Mouse (Mus musculus): ENCODE data around the gene Wasf2. TPM values are rescaled to one million over a fixed set of nuclear protein-coding genes. Genes with fewer than 3 reads are reported as not detected.

The Wasf2 gene
- polyA plus RNA-seq (2014; fragmentation: Nextera tagmentation; extraction: Ambion mirVana), result 54.7 and 63.6 TPM in 2 replicates

DNA sequence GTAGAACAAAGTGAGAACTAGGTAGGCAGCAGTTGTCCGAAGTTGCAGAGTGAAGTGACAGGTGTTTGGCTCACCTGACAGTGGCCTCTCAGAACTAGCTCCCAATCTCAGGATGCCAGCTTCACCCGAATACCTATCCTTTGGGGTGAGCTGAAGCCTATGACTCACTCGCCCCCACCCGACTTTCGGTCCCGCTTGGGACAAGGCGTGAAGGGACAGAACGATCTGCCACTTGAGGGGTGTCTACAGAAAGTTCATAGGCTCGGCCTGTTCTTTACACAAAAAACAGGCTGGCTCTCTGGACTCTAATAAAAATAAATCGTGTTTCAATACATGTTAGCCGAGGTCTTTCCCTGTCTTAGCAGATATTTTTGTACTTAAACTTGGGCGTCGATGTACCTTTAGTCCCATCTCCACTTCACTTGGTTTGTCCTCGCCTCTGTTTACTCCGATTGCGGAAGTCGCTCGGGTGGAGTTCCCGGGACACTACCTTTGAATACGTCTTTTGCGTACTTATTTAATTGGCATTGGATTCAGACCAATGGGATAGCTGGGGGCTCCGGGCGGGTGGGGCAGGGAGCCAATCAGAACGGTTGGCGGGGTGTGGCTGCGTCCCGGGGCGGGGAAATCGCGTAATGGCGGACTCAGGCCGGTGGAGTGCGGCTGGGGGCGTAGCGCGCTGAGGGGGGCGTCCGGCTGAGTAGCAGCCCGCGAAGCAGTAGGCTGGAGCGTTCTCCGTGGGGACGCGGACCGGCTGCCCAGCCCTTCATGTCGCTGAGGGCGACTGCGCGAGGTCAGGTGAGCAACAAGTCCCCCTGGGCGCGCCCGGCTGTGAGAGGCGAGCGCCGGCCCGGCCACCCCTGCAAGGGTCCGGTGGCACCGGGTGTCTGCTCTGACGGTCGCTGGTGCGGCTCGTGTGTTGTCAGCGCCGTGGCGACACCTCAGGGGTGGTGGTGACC is at the start of gene Wasf2:
Gene Wasf2, plus strand, starts transcription at position 575 of the 959 bp plus-strand sequence.
- Histone ChIP-seq H3K9ac (ENCODE audit: low read length) (peak within 1 kb of the TSS; percentile 84), H3K27ac (replicated peaks; ENCODE audit: low read depth, low read length) (peak within 1 kb of the TSS; percentile 76), H3K4me2 (ENCODE audit: low read depth, severe bottlenecking) (peak within 1 kb of the TSS; percentile 77), H3K9me3 (ENCODE audit: control insufficient read depth, low read length) (peaks cover 3% of the 10 kb centered on the region; the same call in 1 of the 2 replicates), H3K36me3 (ENCODE audit: control insufficient read depth, insufficient read depth, low read length) (no peaks in the 10 kb centered on the region), H3K4me1 (ENCODE audit: control insufficient read depth, insufficient read depth, low read length) (0 out of 2 replicates have a peak, but pooled peaks cover 4% of the 10 kb centered on the region), H3K4me3 (ENCODE audit: low read depth, low read length) (peak within 1 kb of the TSS; percentile 97), H3K27me3 (ENCODE audit: control insufficient read depth, insufficient read depth, low read length) (no peaks in the 10 kb centered on the region)
- peak; percentile 91 for ATAC-seq (ENCODE audit: insufficient number of reproducible peaks, low FRiP score, low TSS enrichment, low read depth)
- under 1% methylated on average over 65 of the region's 65 CpGs for WGBS
- peak; percentile 95 for DNase-seq (ENCODE audit: low spot score)

DNA sequence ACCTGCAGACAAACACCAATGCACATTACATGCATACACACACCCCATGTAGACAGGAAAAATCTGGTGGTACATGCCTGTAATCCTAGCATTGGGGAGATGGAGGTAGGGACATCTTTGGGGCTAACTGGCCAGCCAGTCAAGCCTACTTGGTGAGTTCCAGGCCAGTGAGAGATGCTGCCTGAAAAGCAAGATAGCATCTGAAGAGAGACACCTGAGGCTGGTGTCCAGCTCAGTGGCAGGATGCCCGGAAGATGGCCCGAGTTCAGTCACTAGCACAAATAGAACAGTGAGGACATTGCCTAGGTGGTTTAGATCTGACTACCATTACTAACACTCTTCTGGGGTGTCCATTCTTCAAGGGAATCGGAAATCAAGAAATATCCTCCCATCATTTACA is 49.4 kb upstream of the Wasf2 start:
- no peak overlapping the region for H3K27ac ChIP-seq (replicated peaks; ENCODE audit: low read depth, low read length)
- no peak overlapping the region for H3K4me3 ChIP-seq (ENCODE audit: low read depth, low read length)
- DNase-seq (ENCODE audit: low spot score), result no peak
- no peak overlapping the region for H3K4me2 ChIP-seq (ENCODE audit: low read depth, severe bottlenecking)
- H3K27me3 ChIP-seq (ENCODE audit: control insufficient read depth, insufficient read depth, low read length), result 0 out of 2 replicates have a peak, but pooled peaks cover 2% of the 10 kb centered on the region
- H3K9ac ChIP-seq (ENCODE audit: low read length), result no peak overlapping the region
- no peak for ATAC-seq (ENCODE audit: insufficient number of reproducible peaks, low FRiP score, low TSS enrichment, low read depth)
- peaks cover 24% of the 10 kb centered on the region for H3K4me1 ChIP-seq (ENCODE audit: control insufficient read depth, insufficient read depth, low read length)
- WGBS, result 93% methylated on average over 3 of the region's 3 CpGs
- H3K36me3 ChIP-seq (ENCODE audit: control insufficient read depth, insufficient read depth, low read length), result peaks cover 3% of the 10 kb centered on the region
- no peaks in the 10 kb centered on the region for H3K9me3 ChIP-seq (ENCODE audit: control insufficient read depth, low read length)

DNA sequence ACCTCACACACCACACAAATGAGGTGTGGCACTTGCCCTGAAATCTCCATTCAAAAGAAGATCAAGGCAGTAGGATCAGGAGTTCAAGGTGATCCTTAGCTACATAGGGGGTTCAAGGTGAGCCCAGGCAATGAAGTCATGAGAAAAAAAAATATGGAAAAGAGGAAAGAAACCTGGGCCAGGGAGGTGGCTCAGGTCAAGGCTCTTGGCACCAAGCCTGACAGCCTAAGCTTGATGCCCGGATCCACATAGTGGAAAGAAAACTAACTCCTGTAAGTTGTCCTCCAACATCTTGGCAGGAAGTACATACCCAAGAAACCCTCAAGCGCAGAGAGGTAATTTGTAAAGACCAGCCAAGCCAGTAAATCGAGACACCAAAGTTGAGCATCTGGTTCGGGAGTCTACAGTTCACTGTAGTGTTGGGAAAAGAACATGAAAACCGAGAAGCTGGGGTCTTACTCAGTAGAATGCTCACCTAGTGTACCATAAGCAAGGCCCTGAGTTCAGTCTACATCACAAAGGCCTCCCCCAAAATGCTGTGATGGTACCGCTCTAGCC is 48.0 kb upstream of the Wasf2 start:
- H3K4me1 ChIP-seq (ENCODE audit: control insufficient read depth, insufficient read depth, low read length), result peaks cover 26% of the 10 kb centered on the region
- H3K36me3 ChIP-seq (ENCODE audit: control insufficient read depth, insufficient read depth, low read length), result peaks cover 3% of the 10 kb centered on the region
- no peak overlapping the region for H3K4me3 ChIP-seq (ENCODE audit: low read depth, low read length)
- ATAC-seq (ENCODE audit: insufficient number of reproducible peaks, low FRiP score, low TSS enrichment, low read depth) (no peak), DNase-seq (ENCODE audit: low spot score) (no peak)
- H3K9ac ChIP-seq (ENCODE audit: low read length), result no peak overlapping the region
- 0 out of 2 replicates have a peak, but pooled peaks cover 2% of the 10 kb centered on the region for H3K27me3 ChIP-seq (ENCODE audit: control insufficient read depth, insufficient read depth, low read length)
- no peak overlapping the region for H3K4me2 ChIP-seq (ENCODE audit: low read depth, severe bottlenecking)
- no peaks in the 10 kb centered on the region for H3K9me3 ChIP-seq (ENCODE audit: control insufficient read depth, low read length)
- WGBS, result 85% methylated on average over 6 of the region's 6 CpGs
- no peak overlapping the region for H3K27ac ChIP-seq (replicated peaks; ENCODE audit: low read depth, low read length)

DNA sequence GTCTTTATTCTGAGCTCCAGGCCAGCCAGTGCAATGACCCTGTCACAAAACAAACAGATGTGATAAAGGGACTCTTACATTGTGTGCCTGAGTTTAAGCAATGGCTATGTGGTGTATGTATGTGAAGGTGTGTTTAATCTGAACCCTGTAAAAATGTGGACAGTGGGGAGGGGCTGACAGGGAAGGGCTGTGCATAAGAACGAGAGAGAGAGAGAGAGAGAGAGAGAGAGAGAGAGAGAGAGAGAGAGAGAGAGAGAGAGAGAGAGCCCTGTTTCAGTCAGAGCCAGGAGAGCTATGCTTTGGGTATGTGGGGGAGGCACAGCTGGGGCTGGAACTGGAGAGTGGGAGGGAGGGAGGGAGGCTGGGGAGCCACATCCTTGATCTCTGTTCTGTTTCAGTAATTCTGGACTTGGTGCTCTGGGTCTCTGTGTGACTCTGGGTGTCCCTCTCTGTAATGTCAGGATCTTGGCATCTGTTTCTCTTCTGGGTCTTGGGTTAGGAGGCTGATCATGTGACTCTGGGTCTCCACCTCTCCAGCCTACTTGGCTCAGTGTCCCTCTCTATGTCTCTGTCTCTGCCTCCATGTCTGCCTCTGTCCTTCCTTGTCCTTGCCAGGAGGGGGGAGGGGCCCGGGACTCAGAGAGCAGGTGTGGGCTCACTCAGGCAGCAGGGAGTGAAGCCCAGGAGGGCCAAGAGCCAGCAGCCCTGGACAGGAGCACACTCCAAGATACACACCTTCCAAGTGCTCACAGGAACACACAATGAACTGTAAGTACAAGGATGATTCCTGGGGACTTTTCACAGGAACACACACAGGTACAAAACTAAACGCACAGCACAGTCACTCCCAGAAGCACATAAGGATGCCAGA is 46.1 kb upstream of the Wasf2 start:
- no peak for ATAC-seq (ENCODE audit: insufficient number of reproducible peaks, low FRiP score, low TSS enrichment, low read depth)
- 18% methylated on average over 3 of the region's 3 CpGs for WGBS
- Histone ChIP-seq H3K4me2 (ENCODE audit: low read depth, severe bottlenecking) (peak overlapping the region; percentile 98), H3K36me3 (ENCODE audit: control insufficient read depth, insufficient read depth, low read length) (no peaks in the 10 kb centered on the region), H3K27me3 (ENCODE audit: control insufficient read depth, insufficient read depth, low read length) (0 out of 2 replicates have a peak, but pooled peaks cover 2% of the 10 kb centered on the region), H3K9me3 (ENCODE audit: control insufficient read depth, low read length) (no peaks in the 10 kb centered on the region), H3K27ac (replicated peaks; ENCODE audit: low read depth, low read length) (peak overlapping the region; percentile 47; the same call in 1 of the 2 replicates), H3K9ac (ENCODE audit: low read length) (0 out of 2 replicates have a peak overlapping the region, but pooled peaks have one; percentile 12), H3K4me1 (ENCODE audit: control insufficient read depth, insufficient read depth, low read length) (peaks cover 33% of the 10 kb centered on the region), H3K4me3 (ENCODE audit: low read depth, low read length) (peak overlapping the region; percentile 30)
- DNase-seq (ENCODE audit: low spot score), result peak; percentile 45

DNA sequence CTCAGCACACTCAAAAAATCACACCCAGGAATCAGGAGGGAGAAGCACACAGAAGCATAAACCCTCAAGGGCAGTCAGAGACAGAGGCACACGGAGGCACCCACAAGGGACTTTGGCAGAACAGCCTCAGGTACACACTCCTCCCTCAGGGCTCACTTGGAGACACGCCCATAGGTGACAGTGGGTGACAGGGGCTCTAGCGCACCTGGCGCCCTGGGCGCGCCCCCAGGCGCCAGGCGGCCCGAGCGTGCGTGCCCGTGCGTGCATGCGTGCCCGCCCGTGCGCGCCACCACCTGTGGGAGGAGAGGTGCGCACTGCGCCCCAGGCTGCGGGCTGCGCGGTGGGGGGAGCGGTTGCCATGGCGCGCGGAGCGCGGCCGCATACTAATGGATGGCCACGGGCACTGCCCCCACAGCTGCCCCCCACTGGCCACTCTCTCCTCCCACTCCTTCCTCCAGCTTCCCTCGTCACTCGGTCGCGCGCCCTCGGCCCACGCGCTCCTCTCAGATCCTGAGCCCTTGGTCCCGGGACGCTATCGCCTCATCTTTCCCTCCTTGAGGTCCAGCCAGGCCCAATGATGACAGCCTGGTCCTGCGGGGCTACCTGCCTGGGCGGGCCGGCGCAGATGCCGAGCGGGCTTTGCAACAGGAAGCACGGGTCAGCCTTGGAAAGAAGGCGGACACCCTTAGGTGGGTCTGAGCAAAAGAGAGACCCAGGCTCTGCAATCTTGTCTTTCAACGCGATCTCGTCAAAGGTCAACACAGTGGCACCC is 45.1 kb upstream of the Wasf2 start:
- DNase-seq (ENCODE audit: low spot score), result peak; percentile 68
- H3K27ac ChIP-seq (replicated peaks; ENCODE audit: low read depth, low read length), result peak overlapping the region; percentile 3
- no peaks in the 10 kb centered on the region for H3K9me3 ChIP-seq (ENCODE audit: control insufficient read depth, low read length)
- no peaks in the 10 kb centered on the region for H3K36me3 ChIP-seq (ENCODE audit: control insufficient read depth, insufficient read depth, low read length)
- 1% methylated on average over 43 of the region's 53 CpGs for WGBS
- peak overlapping the region; percentile 18; the same call in 1 of the 2 replicates for H3K9ac ChIP-seq (ENCODE audit: low read length)
- no peak for ATAC-seq (ENCODE audit: insufficient number of reproducible peaks, low FRiP score, low TSS enrichment, low read depth)
- H3K27me3 ChIP-seq (ENCODE audit: control insufficient read depth, insufficient read depth, low read length), result 0 out of 2 replicates have a peak, but pooled peaks cover 2% of the 10 kb centered on the region
- H3K4me2 ChIP-seq (ENCODE audit: low read depth, severe bottlenecking), result peak overlapping the region; percentile 98
- H3K4me3 ChIP-seq (ENCODE audit: low read depth, low read length), result peak overlapping the region; percentile 30
- peaks cover 42% of the 10 kb centered on the region for H3K4me1 ChIP-seq (ENCODE audit: control insufficient read depth, insufficient read depth, low read length)

DNA sequence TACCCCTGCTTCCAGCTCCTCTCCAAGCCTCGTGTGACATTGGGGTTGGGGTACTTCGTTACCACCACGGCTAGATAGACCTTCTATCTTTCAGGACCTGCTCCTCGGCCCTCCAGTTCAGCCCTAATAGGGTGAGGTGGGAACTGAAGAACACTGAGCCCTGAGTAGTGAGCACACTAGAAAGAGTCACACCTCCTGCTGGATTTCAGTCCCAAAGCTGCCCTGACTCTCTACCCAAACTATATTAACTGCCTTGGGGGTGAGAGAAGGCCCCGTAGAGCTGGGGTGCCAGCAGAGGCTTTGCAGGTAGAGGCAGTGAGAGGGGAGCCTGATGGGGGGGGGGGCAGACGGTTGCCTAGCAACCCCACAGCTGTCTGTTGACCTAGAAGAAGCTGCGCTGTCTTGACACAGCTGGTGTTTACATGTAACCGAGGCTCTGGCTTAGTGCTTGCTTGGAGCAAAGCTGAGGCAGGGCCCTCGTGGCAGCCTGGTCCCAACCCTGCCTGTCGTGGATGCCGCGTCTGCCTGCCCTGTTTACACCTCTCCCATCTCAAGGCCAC is 44.4 kb upstream of the Wasf2 start:
- H3K9me3 ChIP-seq (ENCODE audit: control insufficient read depth, low read length), result no peaks in the 10 kb centered on the region
- H3K9ac ChIP-seq (ENCODE audit: low read length), result no peak overlapping the region
- 0 out of 2 replicates have a peak, but pooled peaks cover 2% of the 10 kb centered on the region for H3K27me3 ChIP-seq (ENCODE audit: control insufficient read depth, insufficient read depth, low read length)
- peak overlapping the region; percentile 98 for H3K4me2 ChIP-seq (ENCODE audit: low read depth, severe bottlenecking)
- DNase-seq (ENCODE audit: low spot score), result no peak
- H3K4me3 ChIP-seq (ENCODE audit: low read depth, low read length), result peak overlapping the region; percentile 30; the same call in 1 of the 2 replicates
- no peaks in the 10 kb centered on the region for H3K36me3 ChIP-seq (ENCODE audit: control insufficient read depth, insufficient read depth, low read length)
- ATAC-seq (ENCODE audit: insufficient number of reproducible peaks, low FRiP score, low TSS enrichment, low read depth), result no peak
- 10% methylated on average over 12 of the region's 12 CpGs for WGBS
- no peak overlapping the region; the same call in 1 of the 2 replicates for H3K27ac ChIP-seq (replicated peaks; ENCODE audit: low read depth, low read length)
- peaks cover 49% of the 10 kb centered on the region for H3K4me1 ChIP-seq (ENCODE audit: control insufficient read depth, insufficient read depth, low read length)

DNA sequence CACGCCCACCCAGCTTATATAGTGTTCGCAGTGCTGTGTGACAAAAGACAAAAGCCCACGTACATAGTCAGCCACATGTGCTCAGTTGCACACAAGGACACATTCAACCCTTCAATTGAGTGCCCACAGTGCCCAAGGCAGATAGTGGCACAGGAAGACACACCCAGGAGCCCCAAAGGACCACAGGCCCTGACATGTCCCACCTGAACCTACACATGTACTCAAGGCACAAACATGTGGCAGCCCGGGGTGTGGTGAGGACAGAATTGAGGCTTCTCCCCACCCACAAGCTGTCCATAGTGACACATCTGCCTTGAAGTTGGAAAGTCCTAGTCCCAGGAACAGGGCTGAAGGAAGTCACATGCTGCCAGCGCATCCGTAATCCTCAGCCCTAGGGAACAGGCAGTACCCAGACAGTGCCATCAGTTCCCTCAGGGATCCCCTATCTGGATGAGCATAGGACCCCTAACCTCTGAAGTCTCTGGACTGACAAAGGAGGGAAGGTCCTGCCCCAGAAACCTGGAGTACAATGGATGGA is 43.1 kb upstream of the Wasf2 start:
- Histone ChIP-seq H3K27me3 (ENCODE audit: control insufficient read depth, insufficient read depth, low read length) (0 out of 2 replicates have a peak, but pooled peaks cover 2% of the 10 kb centered on the region), H3K4me3 (ENCODE audit: low read depth, low read length) (no peak overlapping the region)

More for the DNA sequence above, 43.1 kb upstream of the Wasf2 start:
- no peak overlapping the region for H3K4me2 ChIP-seq (ENCODE audit: low read depth, severe bottlenecking)
- H3K4me1 ChIP-seq (ENCODE audit: control insufficient read depth, insufficient read depth, low read length), result peaks cover 62% of the 10 kb centered on the region
- H3K27ac ChIP-seq (replicated peaks; ENCODE audit: low read depth, low read length), result no peak overlapping the region
- no peaks in the 10 kb centered on the region for H3K9me3 ChIP-seq (ENCODE audit: control insufficient read depth, low read length)
- no peak for DNase-seq (ENCODE audit: low spot score)
- no peak overlapping the region; the same call in 1 of the 2 replicates for H3K9ac ChIP-seq (ENCODE audit: low read length)
- H3K36me3 ChIP-seq (ENCODE audit: control insufficient read depth, insufficient read depth, low read length), result no peaks in the 10 kb centered on the region
- ATAC-seq (ENCODE audit: insufficient number of reproducible peaks, low FRiP score, low TSS enrichment, low read depth), result no peak
- 91% methylated on average over 6 of the region's 6 CpGs for WGBS
